Mouse (Mus musculus) adrenal gland, postnatal 4 days (tissue): ENCODE data around the gene Il20ra. TPM values are rescaled to one million over a fixed set of nuclear protein-coding genes. Genes with fewer than 3 reads are reported as not detected.
A peak's percentile ranks its signal among the peaks of the same experiment; 100 is the strongest.

Source experiments
- DNase-seq, 2 experiments: peaks; one replicate each; pipeline ENCODE4 v3.0.0; 2021 to 2022; ENCODE audit warnings: low spot score in 2 of 2, mixed read lengths in 2 of 2
- total RNA-seq, 2 experiments: library from RNA; stranded (reverse); gene quantifications; 2 replicates each; pipeline ENCODE4 v1.2.3; 2021

Gene Il20ra
- total RNA-seq, 2 experiments from 2014 or later: 5.1 to 7.1 TPM

- DNase-seq: no peak
Observed at GRCm38 (mm10) chr10:19747661-19748060, 35.3 kb downstream of the Il20ra start.

- DNase-seq: no peak
Observed at GRCm38 (mm10) chr10:19765459-19765858, 53.1 kb downstream of the Il20ra start.

- no peak for DNase-seq
Observed at GRCm38 (mm10) chr10:19779092-19779491, 66.7 kb downstream of the Il20ra start.

GRCm38 (mm10) chr10:19781365-19781764, 69.0 kb downstream of the Il20ra start:
- DNase-seq: peak in 1 of 2 experiments; percentile 12

GRCm38 (mm10) chr10:19794996-19795395, 82.6 kb downstream of the Il20ra start:
- DNase-seq: no peak

- DNase-seq: no peak
Observed at GRCm38 (mm10) chr10:19802958-19803357, 90.6 kb downstream of the Il20ra start.

- DNase-seq: no peak
Observed at GRCm38 (mm10) chr10:19804763-19805162, 92.4 kb downstream of the Il20ra start.

Other genes starting within 250 kb of the Il20ra start
- gene Ifngr1, start 120.6 kb upstream of the Il20ra start, total RNA-seq: 10 to 100 TPM; 46.5 to 48.2 TPM
- not detected for gene Il22ra2, start 90.6 kb upstream of the Il20ra start, total RNA-seq
- gene Slc35d3, start 138.9 kb downstream of the Il20ra start, total RNA-seq: 10 to 100 TPM; 21.2 to 21.6 TPM
- 10 to 100 TPM; 40.6 to 41.3 TPM for gene Pex7, start 195.1 kb downstream of the Il20ra start, total RNA-seq
- 10 to 100 TPM; 24.0 to 29.3 TPM for gene Map3k5, start 221.9 kb downstream of the Il20ra start, total RNA-seq